Mouse (Mus musculus) spleen, postnatal 4 days (tissue): Measurements from ENCODE around the gene Il17ra.

Experiments
- DNase-seq, 2 experiments: peaks; one replicate each; pipeline ENCODE4 v3.0.0; 2022; ENCODE audit warnings: low spot score in 2 of 2

The Il17ra gene

DNA sequence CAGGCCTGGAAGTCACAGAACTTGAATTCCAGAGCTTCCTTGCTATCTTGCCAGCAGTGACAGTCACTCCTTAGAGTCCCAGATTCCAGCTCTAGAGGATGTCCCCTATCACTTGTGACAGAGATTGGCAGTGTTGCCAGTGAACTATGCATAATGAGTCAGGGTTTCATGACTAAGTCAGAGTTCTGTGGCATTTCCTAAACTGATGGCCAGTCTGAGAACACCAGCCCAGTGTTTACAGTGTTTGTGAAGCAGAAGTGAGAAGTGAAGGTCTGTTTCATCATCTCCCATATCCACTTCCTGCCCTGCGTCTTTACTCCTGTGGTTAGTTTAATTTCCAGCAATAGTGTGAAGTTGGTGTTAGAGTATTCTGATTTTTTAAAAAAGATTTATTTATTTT, 7.6 kb downstream of the Il17ra start:
- no peak for DNase-seq

DNA sequence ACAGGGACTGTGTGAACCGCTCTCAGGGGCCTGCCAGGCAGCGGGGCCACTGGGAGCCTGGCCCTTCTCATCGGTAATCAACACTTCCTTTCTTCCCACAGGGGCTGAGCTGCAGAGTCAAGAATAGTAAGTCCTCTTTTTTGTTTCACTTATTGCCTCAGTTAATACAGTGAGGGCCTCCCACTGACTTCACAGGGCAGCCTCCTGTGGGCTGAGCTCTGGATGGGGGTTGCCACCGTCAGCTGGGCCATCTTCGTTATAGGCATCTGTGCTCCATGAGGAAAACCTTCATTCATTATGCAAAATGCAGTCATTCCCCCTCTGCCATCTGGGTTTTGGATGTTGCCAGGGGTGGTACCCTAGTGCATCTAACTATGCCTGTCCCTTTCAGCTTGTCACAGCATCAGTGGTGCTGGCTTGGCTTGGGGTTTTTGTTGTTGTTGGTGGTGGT, 9.0 kb downstream of the Il17ra start:
- no peak for DNase-seq

DNA sequence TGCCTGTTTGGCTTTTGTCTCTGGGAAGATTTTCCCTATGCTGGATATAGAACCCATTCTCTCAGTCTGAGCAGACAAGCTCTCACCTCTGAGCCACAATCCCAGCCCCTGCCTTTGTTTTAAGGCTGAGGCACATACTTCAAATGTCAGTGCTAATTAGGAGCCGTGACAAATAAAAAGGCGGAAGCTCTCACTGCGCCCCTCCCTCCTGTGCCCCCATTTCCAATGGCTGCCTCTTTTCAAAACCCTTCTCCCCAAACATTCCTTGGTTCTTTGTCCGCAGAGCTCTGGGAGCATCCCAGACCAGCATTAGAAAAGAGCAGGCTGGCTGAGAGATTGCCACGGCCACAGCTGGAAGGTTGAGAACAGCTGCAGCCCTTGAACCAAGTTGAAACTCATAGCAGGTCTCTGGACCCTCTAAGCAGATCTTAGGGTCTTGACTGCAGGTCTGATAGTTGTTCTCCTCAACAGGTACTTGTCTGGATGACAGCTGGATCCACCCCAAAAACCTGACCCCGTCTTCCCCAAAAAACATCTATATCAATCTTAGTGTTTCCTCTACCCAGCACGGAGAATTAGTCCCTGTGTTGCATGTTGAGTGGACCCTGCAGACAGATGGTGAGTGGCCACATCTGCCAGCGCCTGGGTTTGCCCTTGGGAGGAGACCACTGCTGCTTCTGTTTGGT, 9.6 kb downstream of the Il17ra start:
- no peak for DNase-seq

DNA sequence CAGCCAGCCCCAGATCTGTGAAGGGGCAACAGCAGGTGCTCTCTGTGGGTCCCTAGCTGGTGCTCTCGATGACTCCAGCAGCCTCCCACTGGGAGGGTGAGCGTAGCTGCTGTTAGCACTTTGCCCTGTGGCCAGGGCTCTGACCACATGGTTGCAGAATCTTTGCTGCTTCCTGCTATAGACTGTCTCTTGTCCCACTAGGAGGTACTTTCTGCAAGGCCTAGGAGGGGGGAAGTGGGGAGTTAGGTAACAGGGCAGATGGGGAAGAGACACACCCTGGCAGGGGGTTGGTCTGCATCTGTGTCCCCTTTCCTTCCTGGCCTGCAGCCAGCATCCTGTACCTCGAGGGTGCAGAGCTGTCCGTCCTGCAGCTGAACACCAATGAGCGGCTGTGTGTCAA, 10.4 kb downstream of the Il17ra start:
- DNase-seq = peak; percentile 66 to 79

DNA sequence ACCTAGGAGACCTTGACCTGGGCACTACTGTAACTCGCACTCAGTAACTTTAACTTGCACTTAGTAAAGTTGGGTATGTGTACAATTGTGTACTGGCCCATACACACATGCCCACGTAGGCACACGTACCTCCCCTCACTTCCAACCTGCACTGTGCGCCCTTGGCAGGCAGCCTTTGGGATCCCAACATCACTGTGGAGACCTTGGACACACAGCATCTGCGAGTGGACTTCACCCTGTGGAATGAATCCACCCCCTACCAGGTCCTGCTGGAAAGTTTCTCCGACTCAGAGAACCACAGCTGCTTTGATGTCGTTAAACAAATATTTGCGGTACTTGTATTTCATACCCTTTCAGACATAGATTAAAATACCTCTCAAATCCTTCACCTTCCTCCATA, 12.2 kb downstream of the Il17ra start:
- DNase-seq = no peak

DNA sequence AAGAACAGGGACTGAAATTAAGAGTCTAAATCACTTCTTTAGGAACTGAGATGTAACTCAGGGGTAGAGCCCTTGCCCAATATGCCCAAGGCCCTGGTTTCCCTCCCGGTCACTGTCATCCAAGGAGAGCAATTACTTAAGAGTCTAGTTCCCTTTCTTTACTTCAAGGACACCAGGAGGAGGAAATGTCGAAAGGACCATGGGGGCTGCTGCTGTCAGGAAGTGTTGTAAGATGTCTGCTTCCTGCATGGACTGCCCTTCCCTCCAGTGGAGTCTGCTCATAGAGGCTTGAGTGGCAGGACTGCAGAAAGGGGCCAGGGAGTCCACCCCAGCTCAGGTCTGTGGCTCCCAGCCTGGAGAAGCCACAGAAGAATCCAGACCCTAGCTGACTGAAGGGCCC, 16.3 kb downstream of the Il17ra start:
- DNase-seq = peak in 1 of 2 experiments; percentile 23

DNA sequence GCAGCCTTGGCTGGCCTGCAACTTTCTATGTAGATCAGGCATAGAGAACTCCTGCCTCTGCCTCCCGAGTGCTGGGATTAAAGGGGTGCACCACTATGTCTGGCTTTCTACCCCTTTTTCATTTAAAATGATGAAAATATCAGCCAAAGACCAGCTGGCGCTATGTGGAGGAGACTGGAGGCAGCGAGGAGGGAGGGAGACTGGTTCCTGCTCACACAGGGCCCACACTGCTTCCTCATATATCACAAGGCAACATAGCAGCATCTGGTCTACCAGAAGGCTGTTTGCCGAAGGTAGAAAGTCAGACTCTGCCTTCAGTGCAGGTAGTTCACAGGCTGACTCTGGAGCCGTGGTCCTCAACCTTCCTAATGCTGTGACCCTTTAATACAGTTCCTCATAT, 17.3 kb downstream of the Il17ra start:
- no peak for DNase-seq

DNA sequence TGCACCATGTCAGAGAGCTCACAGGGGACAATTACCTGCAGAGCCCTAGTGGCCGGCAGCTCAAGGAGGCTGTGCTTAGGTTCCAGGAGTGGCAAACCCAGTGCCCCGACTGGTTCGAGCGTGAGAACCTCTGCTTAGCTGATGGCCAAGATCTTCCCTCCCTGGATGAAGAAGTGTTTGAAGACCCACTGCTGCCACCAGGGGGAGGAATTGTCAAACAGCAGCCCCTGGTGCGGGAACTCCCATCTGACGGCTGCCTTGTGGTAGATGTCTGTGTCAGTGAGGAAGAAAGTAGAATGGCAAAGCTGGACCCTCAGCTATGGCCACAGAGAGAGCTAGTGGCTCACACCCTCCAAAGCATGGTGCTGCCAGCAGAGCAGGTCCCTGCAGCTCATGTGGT, 18.5 kb downstream of the Il17ra start:
- peak in 1 of 2 experiments; percentile 43 for DNase-seq

DNA sequence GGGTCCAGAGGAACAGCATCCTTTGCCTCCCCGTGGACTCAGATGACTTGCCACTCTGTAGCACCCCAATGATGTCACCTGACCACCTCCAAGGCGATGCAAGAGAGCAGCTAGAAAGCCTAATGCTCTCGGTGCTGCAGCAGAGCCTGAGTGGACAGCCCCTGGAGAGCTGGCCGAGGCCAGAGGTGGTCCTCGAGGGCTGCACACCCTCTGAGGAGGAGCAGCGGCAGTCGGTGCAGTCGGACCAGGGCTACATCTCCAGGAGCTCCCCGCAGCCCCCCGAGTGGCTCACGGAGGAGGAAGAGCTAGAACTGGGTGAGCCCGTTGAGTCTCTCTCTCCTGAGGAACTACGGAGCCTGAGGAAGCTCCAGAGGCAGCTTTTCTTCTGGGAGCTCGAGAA, 19.0 kb downstream of the Il17ra start:
- DNase-seq = no peak

DNA sequence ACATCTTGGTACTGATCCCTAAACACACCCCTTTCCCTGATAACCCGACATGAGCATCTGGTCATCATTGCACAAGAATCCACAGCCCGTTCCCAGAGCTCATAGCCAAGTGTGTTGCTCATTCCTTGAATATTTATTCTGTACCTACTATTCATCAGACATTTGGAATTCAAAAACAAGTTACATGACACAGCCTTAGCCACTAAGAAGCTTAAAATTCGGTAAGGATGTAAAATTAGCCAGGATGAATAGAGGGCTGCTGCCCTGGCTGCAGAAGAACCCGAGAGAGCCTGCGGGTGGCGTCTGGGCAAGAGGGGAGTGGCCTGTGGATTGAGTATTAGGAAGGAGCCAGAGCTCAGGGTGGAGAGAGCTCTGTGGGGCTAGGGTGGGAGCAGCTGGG, 19.7 kb downstream of the Il17ra start:
- no peak for DNase-seq

DNA sequence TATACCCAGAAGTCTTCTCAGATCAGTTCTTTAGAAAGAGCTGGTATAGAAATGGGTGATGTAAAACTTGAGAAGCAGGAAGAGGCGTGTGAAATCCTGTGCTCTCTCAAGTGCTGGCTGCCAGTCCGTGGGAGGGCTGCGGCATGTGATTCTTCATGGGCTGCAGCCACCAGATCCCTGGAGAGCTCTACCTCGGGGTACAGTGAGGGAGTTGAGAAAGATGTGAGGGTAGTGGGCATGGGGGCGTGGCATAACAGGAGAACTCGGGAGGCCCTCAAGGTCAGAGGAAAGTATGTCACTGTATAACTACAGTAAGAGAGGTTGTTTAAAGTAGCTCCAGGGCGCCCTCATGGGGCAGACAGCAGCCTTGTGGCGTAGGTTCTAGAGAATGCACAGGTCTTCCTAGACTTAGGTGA, 20.2 kb downstream of the Il17ra start:
- DNase-seq = peak; percentile 62 to 82

DNA sequence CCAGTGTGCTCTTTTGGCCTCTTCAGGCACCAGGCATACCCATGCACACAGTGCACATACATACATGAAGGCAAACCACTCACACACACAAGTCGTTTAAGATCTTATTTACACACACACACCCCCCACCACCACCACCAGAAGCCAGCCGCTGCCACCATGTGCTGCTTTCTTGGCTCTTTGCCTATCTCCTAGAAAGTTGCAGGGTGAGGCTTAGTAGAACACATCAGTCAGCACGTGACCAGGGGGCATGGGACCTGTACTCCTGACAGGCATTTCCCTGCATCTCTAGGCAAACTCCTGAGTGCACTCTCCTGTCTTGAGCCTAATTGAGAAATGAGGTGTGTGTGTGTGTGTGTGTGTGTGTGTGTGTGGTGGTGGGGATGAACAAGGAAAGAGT, 22.0 kb downstream of the Il17ra start:
- no peak for DNase-seq

DNA sequence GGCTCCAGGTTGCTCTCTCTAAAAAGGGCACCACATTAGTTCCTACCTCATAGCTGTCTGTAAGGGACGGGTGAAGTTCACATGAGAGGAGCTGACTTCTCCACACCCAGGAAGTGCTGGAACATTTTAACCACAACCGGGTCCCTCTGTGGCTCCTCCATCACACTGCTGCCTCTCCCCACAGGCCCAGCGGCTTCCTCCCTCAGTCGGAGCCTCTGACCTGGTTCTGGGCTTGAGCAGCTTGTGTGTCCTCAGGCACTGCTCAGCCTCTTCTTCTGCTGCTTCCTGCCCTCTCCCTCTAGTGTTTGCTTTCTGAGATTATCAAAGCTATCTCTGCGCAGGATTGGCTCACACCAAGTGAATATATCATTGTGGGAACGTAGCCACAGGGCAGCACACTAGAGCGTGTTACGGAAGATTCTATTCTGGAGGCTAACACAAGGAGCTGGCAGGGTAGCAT, 23.0 kb downstream of the Il17ra start:
- no peak for DNase-seq

DNA sequence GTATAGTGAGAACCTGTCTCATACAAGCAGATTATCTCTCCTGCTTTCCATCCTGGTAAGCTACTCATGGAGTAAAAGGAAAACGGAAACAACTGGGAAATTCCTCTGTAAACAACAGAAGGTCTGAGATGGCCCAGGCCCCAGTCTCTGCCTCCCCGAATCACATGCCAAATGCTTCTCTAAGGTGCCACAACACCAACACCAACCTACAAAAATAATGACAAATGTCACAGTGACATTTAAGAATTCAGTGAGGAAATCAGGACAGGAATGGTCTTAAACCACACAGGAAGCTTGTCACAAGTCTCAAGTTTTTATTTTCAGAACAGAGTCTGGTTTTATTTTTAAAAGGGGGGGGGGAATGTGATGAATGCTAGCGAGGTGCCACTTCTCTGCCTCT, 25.6 kb downstream of the Il17ra start:
- DNase-seq = no peak

DNA sequence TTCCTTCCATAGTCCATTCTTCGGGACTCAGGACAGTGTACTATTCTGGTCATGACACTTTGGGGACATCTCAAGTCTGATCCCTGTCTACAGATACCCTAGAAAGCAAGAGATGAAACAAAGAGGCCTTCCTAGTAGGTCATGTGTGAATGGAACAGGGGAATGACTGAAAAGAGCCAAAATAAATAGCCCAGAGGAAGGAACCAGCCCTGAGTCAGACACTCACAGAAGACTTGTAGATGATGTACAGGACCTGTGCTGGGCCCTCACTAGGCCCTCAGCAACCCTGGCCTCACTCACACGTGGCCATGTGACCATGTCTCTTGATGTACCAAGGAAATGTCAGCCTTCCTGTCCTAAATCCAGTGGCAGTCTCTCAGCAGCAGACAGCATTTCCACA, 26.4 kb downstream of the Il17ra start:
- DNase-seq = no peak

DNA sequence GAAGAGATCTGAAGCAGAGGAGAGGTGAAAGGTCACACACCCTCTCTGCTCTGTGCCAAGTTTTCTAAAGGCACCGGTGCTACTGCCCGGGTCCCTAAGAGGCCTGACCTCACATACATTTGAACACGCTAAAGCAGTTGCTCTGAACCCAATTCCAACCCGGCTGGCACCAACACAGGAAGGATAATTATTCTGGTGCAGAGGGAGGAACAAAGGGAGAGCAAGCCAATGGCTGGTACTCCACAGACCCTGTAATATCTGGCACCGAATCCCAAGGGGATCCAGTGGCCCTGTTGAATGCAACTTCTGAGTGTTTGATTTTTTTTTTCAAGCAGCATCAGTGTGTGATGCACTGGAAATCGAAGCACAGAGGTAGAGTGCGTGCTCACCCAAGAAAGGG, 28.0 kb downstream of the Il17ra start:
- DNase-seq = no peak

DNA sequence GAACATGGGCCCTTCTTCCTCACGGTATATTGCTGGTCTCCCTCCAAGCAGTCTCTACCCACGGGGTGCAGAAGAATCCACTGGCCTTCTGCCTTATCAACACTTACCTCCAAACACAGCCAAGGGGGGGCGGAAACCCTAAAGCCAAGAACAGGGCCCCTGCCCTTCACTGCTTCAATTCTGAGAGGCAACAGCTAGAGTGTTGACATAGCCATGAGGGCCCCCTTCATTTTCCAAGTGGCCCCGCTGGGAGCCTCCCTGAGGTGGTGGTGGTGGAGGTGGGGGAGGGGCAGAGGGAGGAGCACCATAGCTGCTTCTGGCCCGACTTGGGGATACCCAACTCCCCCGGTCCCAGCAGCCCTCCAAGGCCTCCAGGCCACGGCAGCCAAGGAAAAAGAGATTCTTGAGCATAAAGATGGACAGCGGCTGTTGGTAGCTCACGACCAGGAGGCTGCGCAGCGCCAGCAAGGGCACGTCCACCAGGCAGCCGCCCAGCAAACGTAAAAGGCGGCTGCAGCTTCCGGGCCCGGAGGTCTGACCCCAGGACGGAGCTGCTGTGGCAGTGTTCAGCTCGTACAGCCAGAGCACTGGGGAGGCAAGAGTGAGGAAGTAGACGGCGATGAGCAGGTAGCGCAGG, 28.9 kb downstream of the Il17ra start:
- no peak for DNase-seq

DNA sequence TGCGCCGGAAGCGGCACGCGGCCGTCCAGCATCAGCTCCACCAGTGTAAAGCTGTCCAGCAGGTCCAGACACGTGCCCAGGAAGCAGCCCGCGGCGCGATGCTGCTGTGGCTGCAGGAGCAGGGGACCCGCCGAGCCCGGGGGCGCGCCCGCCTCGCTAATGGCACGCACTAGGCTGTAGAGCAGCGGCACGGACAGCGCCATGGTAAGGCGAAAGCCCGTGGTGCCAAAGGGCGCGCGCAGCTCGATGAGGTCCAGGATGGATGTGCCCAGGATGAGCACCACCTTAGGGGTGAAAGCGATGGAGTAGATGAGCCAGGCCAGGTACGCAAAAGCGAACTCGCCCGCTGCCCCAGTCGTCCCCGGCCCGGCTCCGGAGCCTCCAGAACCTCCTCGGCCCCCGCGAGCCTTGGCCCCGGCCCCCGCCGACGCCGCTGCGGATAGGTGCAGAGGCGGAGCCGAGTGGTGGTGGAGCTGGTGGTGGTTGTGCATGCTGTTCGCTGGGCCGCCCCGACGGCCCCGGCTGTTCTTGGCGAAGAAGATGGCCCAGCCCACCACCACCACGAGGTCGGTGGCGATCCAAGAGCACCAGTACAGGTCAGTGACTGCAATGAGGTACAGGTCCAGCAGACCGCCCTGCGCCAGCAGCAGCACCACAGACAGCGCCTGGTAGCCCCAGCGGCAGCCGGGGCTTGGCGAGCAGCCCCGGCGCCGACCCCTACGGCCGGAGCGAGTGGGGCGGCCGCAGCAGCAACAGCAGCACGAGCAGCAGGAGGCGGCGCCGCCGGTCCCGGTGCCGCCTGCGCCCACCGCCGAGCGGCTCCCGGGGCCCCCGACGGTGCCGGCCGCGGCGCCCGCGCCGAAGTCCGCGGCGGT, 29.7 kb downstream of the Il17ra start:
- DNase-seq = peak in 1 of 2 experiments; percentile 76

DNA sequence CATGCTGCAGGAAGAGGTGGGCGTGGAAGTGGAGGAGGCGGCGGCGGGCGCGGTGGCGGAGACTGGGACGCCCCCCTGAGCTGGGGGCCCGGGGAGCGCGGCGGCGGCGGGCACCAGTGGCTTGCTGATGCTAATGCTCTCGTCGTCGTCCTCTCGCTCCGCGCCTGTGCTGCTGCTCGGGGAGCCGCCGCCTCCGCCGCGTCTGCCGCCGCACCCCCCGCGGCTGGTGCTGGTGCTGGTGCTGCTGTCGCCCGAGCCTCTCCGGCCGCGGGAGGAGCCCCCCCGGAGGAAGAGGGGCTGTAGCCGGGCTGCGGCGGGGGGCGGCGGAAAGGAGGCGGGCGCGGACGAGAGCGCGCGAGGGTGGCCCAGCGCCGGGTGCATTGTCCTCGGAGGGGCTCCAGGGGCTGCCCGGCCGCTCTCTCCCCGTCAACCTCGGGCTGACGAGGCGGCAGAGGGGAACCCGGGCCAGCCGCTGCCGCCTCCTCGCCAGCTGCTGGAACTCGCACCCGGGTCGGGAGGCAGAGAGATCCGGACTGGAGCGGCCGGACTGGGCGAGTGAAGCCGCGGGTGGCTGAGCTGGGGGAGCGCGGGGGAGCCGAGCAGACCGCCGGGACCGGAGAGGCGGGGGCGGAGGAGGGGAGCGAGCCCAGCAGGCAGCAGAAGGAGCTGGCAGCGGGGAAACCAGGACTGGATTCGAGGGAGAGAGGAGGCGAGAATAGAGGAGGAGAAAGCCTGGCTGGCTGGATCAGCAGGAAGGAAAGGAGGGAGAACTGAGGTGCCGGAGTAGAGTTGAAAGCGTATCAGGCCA, 30.5 kb downstream of the Il17ra start, which contains the start of gene Tmem121b:
Gene Tmem121b (minus strand): TSS at position 434 of the 808 bp plus-strand sequence.
- DNase-seq = peak in 1 of 2 experiments; percentile 74

DNA sequence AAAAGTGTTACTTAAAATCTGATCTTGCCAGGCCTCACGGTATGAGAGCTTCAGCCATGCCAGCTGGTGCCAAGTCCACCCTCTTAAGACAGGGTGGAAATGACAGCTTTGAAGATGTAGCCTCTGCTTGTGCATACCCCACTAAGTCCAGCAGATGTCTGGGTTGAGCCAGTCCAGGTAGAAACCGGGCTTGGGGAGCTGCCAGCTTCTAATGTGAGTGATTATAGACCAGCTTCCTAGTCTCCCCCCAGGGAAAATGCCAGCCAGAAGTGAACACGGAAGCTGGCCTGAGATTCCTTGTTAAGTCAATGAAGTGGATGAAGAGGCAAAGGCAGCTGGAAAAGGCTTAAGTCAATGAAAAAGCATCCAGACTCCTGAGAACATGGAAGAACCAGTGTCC, 33.5 kb downstream of the Il17ra start:
- no peak for DNase-seq

DNA sequence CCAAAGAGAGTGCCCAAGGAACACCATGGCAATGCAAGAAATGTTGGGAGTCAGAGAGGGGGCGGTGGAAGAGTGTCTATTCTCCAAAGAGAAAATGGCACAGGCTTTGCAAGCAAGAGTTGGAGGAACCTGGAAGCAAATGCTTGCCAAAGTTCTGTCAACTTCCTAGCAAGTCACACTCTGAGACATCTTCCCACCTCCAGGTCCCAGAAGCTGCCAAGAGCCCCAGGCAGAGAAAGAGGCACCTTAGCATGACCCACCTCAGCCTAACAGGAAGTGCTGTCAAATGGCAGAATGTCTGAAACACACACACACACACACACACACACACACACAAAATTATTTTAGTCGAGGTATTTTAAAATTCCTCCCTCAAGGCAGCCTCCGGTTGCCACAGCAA, 41.0 kb downstream of the Il17ra start:
- DNase-seq = no peak

DNA sequence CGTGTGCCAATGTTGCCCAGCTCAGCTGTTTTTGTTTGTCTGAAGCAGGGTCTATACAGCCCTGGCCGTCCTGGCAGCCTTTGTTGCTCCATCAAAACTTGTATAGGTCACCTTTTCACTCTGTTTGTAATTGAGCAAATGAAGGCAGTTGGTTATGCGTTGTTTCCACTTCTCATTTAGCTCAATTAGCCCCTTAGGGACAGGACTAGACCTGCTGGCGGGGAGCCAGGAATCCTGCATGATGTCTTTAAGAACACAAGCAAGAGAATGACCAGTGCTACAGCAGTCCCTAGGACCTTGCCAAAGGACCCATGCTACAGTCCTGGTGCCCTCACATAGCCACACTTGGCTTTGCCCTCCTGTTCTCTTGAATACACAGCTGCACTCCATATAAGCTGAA, 42.5 kb downstream of the Il17ra start:
- DNase-seq = no peak
